Mouse (Mus musculus): Measurements from ENCODE around the gene Soga1. TPM values are rescaled to one million over a fixed set of nuclear protein-coding genes. Genes with fewer than 3 reads are reported as not detected.

Gene Soga1
- polyA plus RNA-seq, 1 experiment from 2014 or later, result 5.3 TPM

DNA sequence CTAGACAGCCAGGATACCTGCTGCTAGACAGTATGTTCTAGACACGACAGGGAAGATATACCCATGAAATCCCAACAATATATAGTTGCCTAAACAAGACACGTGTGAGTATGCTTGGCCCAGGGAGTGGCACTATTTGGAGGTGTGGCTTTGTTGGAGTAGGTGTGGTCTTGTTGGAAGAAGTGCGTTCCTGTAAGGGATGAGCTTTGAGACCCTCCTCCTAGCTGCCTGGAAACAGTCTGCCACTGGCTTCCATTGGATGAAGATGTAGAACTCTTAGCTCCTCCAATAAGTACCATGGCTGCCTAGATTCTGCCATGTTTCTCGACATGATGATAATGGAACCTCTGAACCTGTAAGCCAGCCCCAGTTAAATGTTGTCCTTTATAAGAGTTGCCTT, 97.8 kb downstream of the Soga1 start:
- Histone ChIP-seq H3K4me3 (no peak overlapping the region), H3K4me1 (no peaks in the 10 kb centered on the region), H3K27ac (no peak overlapping the region), H3K9me3 (replicated peaks) (no peaks in the 10 kb centered on the region), H3K36me3 (no peaks in the 10 kb centered on the region), H3K27me3 (ENCODE audit: low read depth, poor library complexity, severe bottlenecking) (no peaks in the 10 kb centered on the region)
- WGBS, result 79% methylated on average over 4 of the region's 4 CpGs
- no peak for DNase-seq (ENCODE audit: low spot score)

DNA sequence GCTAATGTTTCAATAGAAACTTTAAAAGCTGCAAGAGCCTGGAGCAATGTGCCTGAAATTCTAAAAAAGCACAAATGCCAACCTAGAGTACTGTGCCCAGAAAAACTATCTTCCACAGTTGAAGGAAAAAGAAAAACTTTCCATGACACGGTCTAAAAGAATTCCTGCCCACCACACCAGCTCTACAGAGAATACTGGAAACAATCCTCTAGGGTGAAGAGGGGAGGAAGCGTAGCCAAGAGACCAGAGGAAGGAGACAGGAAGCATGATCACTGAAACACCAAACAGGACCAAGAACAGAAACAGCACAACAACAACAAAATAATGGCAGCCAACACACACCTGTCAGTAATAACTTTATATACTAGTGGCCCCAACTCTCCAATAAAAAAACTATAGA, 99.0 kb downstream of the Soga1 start:
- no peaks in the 10 kb centered on the region for H3K36me3 ChIP-seq
- no peak for DNase-seq (ENCODE audit: low spot score)
- no peaks in the 10 kb centered on the region for H3K27me3 ChIP-seq (ENCODE audit: low read depth, poor library complexity, severe bottlenecking)
- H3K27ac ChIP-seq, result no peak overlapping the region
- whole genome bisulfite sequencing, result 90% methylated on average over 2 of the region's 2 CpGs
- H3K4me3 ChIP-seq, result no peak overlapping the region
- H3K4me1 ChIP-seq, result no peaks in the 10 kb centered on the region
- no peaks in the 10 kb centered on the region for H3K9me3 ChIP-seq (replicated peaks)

DNA sequence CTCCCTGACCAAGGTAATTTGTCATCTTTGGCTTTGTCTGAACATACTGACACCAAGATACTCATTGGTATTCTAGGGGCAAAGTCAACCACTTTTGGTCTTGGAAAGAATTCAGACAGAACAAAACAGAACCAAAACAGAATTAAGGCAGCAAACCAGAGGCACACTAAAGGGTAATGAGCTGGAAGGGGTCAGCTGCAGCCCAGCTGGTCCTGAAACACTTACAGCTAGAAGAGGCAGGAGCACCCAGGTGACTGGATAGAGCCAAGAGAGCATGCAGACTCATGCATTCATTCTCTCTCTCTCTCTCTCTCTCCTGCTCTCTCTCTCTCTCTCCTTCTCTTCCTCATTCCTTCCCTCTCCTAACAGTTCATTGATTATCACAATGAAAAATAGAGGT, 102.3 kb downstream of the Soga1 start:
- Histone ChIP-seq H3K4me3 (no peak overlapping the region), H3K36me3 (no peaks in the 10 kb centered on the region), H3K27me3 (ENCODE audit: low read depth, poor library complexity, severe bottlenecking) (no peaks in the 10 kb centered on the region), H3K4me1 (no peaks in the 10 kb centered on the region), H3K27ac (no peak overlapping the region), H3K9me3 (replicated peaks) (no peaks in the 10 kb centered on the region)
- DNase-seq (ENCODE audit: low spot score), result no peak

DNA sequence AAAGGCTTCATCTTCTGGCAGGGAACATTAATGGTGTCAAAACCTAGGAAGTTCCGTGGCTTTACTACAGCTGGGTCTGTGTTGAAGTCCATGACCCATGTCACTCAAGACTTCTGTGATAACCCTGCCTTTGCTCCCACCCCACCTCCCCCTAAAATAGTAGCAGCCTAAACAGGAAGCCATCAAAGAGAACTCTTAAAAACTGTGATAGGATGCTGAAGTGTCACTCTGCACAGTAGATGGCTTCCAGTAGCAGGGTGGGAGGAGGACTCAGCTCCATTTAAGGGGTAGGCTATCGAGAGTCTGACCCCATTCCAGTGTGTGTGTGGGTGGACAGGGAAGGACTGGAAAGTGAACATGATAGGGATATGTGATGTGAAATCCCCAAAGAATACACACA, 104.1 kb downstream of the Soga1 start:
- Histone ChIP-seq H3K4me1 (no peaks in the 10 kb centered on the region), H3K27me3 (ENCODE audit: low read depth, poor library complexity, severe bottlenecking) (no peaks in the 10 kb centered on the region), H3K9me3 (replicated peaks) (no peaks in the 10 kb centered on the region), H3K4me3 (no peak overlapping the region), H3K27ac (no peak overlapping the region), H3K36me3 (no peaks in the 10 kb centered on the region)
- no peak for DNase-seq (ENCODE audit: low spot score)
- 60% methylated on average over 2 of the region's 2 CpGs for WGBS

DNA sequence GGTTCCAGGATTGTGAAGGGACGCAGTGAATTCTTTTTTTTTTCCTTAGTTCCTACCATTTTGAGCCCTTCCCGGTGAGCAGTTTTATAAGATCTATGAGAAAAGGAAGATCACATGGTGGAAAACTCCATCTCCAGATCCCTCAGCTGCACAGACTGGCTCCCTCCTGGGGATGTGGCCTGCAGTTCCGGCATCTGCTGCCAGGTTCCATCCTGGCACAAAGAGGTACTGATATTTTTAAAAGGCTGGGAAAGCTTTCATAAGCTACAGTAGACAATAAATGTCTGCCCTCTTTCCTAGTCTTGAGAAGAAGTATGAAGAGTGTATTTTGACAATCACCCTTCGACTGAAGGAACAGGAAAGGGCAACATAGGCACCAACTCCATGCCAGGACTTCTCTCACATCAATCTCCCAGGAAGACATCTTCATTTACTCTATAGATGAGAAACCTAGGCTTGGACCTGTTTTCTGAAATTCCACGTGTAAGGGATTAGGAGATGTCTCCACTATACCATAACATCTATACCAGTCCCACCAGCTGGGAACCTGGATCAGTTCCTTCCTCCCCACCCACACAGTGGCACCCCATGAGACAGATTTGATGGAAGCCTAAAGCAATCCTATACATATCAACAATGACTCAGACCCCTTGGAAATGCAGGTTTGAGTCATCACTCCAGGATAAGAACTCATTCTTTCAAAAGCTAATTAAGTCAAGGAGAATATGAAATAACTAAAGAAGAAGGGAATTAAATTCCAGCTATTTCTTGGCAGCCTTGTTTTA, 105.5 kb downstream of the Soga1 start:
- WGBS, result 81% methylated on average over 5 of the region's 5 CpGs
- Histone ChIP-seq H3K4me3 (no peak overlapping the region), H3K9me3 (replicated peaks) (no peaks in the 10 kb centered on the region), H3K36me3 (no peaks in the 10 kb centered on the region), H3K27ac (no peak overlapping the region), H3K27me3 (ENCODE audit: low read depth, poor library complexity, severe bottlenecking) (no peaks in the 10 kb centered on the region), H3K4me1 (no peaks in the 10 kb centered on the region)
- DNase-seq (ENCODE audit: low spot score), result no peak

DNA sequence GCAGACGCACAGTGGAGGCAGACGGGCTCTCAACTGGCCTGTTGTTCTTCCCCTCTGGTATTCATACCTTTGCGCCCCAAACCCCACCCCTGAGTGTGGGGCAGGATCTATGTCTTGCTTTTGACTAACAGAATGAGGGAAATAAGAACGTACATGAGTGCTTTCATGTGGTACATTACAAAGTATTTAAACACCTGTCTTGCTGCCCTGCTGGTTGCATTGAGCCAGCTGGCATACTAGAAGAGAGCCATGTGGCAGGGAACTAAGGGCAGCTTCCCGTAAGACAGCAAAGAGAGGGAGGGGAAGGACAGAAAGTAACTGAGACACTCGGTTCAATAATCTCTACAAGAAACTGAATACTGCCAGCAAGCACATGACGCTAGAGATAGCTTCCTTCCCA, 108.8 kb downstream of the Soga1 start:
- DNase-seq (ENCODE audit: low spot score), result no peak
- Histone ChIP-seq H3K4me1 (no peaks in the 10 kb centered on the region), H3K27me3 (ENCODE audit: low read depth, poor library complexity, severe bottlenecking) (no peaks in the 10 kb centered on the region), H3K36me3 (no peaks in the 10 kb centered on the region), H3K27ac (no peak overlapping the region), H3K4me3 (no peak overlapping the region), H3K9me3 (replicated peaks) (no peaks in the 10 kb centered on the region)
- 91% methylated on average over 7 of the region's 7 CpGs for WGBS

DNA sequence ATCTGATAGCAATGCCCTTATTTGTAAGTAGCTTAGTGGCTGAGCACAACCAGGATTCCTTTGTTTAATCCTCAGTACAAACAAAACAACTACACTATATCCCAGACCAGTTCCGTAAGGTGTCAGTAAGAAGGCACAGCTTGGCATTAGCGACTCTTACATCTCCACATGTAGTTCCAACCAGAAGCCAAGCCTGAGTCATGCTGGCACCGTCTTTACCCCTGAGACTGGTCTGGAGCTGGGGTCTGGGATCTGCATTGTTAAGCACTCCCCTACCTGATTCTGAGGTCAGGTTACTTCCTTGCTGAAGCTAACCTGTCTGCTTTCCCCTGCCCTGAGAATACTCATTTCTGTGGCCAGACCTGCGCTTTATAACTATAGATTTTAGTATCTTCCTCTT, 110.6 kb downstream of the Soga1 start:
- H3K4me1 ChIP-seq, result no peaks in the 10 kb centered on the region
- 83% methylated on average over 4 of the region's 4 CpGs for WGBS
- H3K4me3 ChIP-seq, result no peak overlapping the region
- no peaks in the 10 kb centered on the region for H3K9me3 ChIP-seq (replicated peaks)
- no peak for DNase-seq (ENCODE audit: low spot score)
- no peaks in the 10 kb centered on the region for H3K27me3 ChIP-seq (ENCODE audit: low read depth, poor library complexity, severe bottlenecking)
- no peak overlapping the region for H3K27ac ChIP-seq
- H3K36me3 ChIP-seq, result no peaks in the 10 kb centered on the region

DNA sequence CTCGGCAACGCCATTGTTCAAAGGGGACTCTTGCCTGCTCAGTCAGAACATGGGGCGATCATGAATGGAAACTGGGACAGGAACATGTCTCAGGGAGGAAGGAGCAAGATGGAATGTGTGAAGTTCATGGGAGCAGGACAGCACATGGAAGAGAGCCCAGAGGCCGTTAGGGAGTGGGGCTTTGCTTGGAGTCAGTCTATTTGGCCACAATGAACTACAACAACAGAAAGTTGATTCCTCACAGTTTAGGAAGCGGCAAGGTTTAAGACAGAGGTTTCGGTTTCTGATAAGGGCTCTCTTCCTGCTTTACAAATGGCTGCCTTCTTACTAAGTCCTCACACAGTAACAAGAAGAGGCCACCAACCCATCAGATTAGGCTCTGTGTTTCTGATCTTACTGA, 111.7 kb downstream of the Soga1 start:
- Histone ChIP-seq H3K9me3 (replicated peaks) (no peaks in the 10 kb centered on the region), H3K27ac (no peak overlapping the region), H3K36me3 (no peaks in the 10 kb centered on the region), H3K4me3 (no peak overlapping the region), H3K27me3 (ENCODE audit: low read depth, poor library complexity, severe bottlenecking) (no peaks in the 10 kb centered on the region), H3K4me1 (no peaks in the 10 kb centered on the region)
- 91% methylated on average over 6 of the region's 6 CpGs for WGBS
- DNase-seq (ENCODE audit: low spot score), result no peak

Other genes with a start within 250 kb of the Soga1 start
- gene Tgif2, start 239.2 kb downstream of the Soga1 start, polyA plus RNA-seq (2016; fragmentation: Nextera tagmentation; extraction: Ambion mirVana), result 104 and 109 TPM in 2 replicates
- gene 4930518I15Rik, start 221.3 kb downstream of the Soga1 start, polyA plus RNA-seq (2016; fragmentation: Nextera tagmentation; extraction: Ambion mirVana), result 9.4 and 10.7 TPM in 2 replicates
- 182 and 204 TPM in 2 replicates for gene Rab5if, start 216.1 kb downstream of the Soga1 start, polyA plus RNA-seq (2016; fragmentation: Nextera tagmentation; extraction: Ambion mirVana)
- 0.45 and 0.58 TPM in 2 replicates for gene Sla2, start 192.1 kb downstream of the Soga1 start, polyA plus RNA-seq (2016; fragmentation: Nextera tagmentation; extraction: Ambion mirVana)
- 37.5 and 40.4 TPM in 2 replicates for gene Ndrg3, start 87.2 kb downstream of the Soga1 start, polyA plus RNA-seq (2016; fragmentation: Nextera tagmentation; extraction: Ambion mirVana)
- 51.3 and 61.5 TPM in 2 replicates for gene Dsn1, start 72.1 kb downstream of the Soga1 start, polyA plus RNA-seq (2016; fragmentation: Nextera tagmentation; extraction: Ambion mirVana)
- not detected in 2 replicates for gene Tldc2, start 7.8 kb upstream of the Soga1 start, polyA plus RNA-seq (2016; fragmentation: Nextera tagmentation; extraction: Ambion mirVana)
- gene Samhd1, start 56.0 kb upstream of the Soga1 start, polyA plus RNA-seq (2016; fragmentation: Nextera tagmentation; extraction: Ambion mirVana), result 24.0 and 27.3 TPM in 2 replicates
- 16.6 and 23.8 TPM in 2 replicates for gene Rbl1, start 125.3 kb upstream of the Soga1 start, polyA plus RNA-seq (2016; fragmentation: Nextera tagmentation; extraction: Ambion mirVana)
- gene Rpn2, start 199.8 kb upstream of the Soga1 start, polyA plus RNA-seq (2016; fragmentation: Nextera tagmentation; extraction: Ambion mirVana), result 284 and 290 TPM in 2 replicates
- gene Mroh8, start 200.3 kb upstream of the Soga1 start, polyA plus RNA-seq (2016; fragmentation: Nextera tagmentation; extraction: Ambion mirVana), result 0.58 and 0.66 TPM in 2 replicates